Mouse (Mus musculus): Measurements from ENCODE around the gene Apela.
A peak's percentile ranks its signal among the peaks of the same experiment; 100 is the strongest.
"Not testable (repeated sequence)": the region's sequence is repeated elsewhere in the genome, so short reads cannot be mapped to it uniquely, and the experiment has no call there.

Apela gene

GRCm38 (mm10) chr8:65022485-65022884 lies 14.7 kb downstream of the Apela start:
- peak; percentile 79 for DNase-seq (ENCODE audit: low spot score)

- DNase-seq (ENCODE audit: low spot score): no peak
Observed at GRCm38 (mm10) chr8:65018423-65018822, 18.7 kb downstream of the Apela start, which contains the start of the genes Trim61 and Trim60. Trim61 (minus strand) TSS chr8:65018523. Trim60 (minus strand) TSS chr8:65018584.

GRCm38 (mm10) chr8:65007616-65008015 lies 29.5 kb downstream of the Apela start:
- not testable (repeated sequence) for DNase-seq (ENCODE audit: low spot score)

- DNase-seq (ENCODE audit: low spot score): no peak
Observed at GRCm38 (mm10) chr8:64998806-64999365, 38.2 kb downstream of the Apela start.

GRCm38 (mm10) chr8:64987731-64988130 lies 49.4 kb downstream of the Apela start, which contains the start of gene Trim75:
Trim75 (minus strand) TSS chr8:64987831.
- no peak for DNase-seq (ENCODE audit: low spot score)

- no peak for DNase-seq (ENCODE audit: low spot score)
Observed at GRCm38 (mm10) chr8:64983150-64983897, 53.8 kb downstream of the Apela start.
